Mouse (Mus musculus): ENCODE results near the gene Hmga2. TPM values are rescaled to one million over a fixed set of nuclear protein-coding genes. Genes with fewer than 3 reads are reported as not detected.

Gene Hmga2
- polyA plus RNA-seq, 1 experiment from 2014 or later, result 11.1 TPM

DNA sequence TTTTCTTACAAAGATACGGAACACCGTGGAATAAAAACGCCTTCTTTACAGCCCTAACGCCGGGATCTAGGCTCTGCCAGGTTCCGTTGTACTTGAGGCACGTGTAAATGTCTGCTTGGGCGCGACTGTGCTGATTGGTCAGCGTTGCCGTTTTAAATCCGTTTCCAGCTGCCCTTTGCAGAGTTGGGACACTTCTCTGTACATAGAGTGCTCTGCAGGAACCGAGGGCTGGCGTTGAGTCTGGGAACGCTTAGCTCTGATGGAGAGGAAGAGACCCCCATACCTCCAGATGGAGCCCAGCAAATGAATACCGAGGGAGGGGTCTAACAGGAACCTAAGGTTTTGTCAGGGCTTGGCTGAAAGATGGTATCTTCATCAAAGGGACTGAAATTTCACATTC, 1.9 kb upstream of the Hmga2 start:
- ATAC-seq (ENCODE audit: low read depth) (no peak), DNase-seq (ENCODE audit: low spot score) (peak; percentile 80)
- WGBS, result 1% methylated on average over 16 of the region's 16 CpGs
- H3K4me1 ChIP-seq (ENCODE audit: control insufficient read depth, insufficient read depth, low read length), result no peaks in the 10 kb centered on the region
- no peaks in the 10 kb centered on the region for H3K9me3 ChIP-seq (ENCODE audit: control insufficient read depth, low read length)
- no peaks in the 10 kb centered on the region for H3K27me3 ChIP-seq (replicated peaks; ENCODE audit: control insufficient read depth, insufficient read depth, low read length)
- H3K27ac ChIP-seq (replicated peaks; ENCODE audit: low read depth, low read length), result peak overlapping the region; percentile 92
- peak overlapping the region; percentile 96 for H3K9ac ChIP-seq (ENCODE audit: low read depth, low read length)
- peak overlapping the region; percentile 99 for H3K4me2 ChIP-seq (ENCODE audit: low read depth, low read length)
- peak overlapping the region; percentile 75 for H3K4me3 ChIP-seq (ENCODE audit: low read depth, low read length)
- no peaks in the 10 kb centered on the region for H3K36me3 ChIP-seq (ENCODE audit: control insufficient read depth, insufficient read depth, low read length)

DNA sequence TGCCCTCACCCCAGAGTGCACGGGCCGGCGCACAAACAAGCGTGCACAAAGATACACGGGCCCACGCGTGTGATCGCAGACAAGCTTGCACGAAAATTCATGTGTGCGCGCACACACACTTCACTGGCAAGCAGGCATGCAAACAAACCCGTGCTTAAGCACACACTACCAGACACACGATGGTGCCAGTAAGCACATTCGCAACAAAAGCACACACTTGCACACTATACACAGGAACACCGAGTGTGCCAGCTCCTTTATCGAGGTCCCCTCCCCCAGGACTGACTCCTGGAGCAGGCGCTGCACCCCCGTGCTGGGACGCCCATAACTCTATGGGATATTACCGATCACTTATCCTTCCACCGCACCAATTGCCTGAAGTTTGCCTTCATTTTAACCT, 1.2 kb upstream of the Hmga2 start:
- under 1% methylated on average over 21 of the region's 21 CpGs for WGBS
- Histone ChIP-seq H3K9ac (ENCODE audit: low read depth, low read length) (peak overlapping the region; percentile 96), H3K4me1 (ENCODE audit: control insufficient read depth, insufficient read depth, low read length) (no peaks in the 10 kb centered on the region), H3K27ac (replicated peaks; ENCODE audit: low read depth, low read length) (peak overlapping the region; percentile 92), H3K36me3 (ENCODE audit: control insufficient read depth, insufficient read depth, low read length) (no peaks in the 10 kb centered on the region), H3K4me2 (ENCODE audit: low read depth, low read length) (peak overlapping the region; percentile 99), H3K9me3 (ENCODE audit: control insufficient read depth, low read length) (no peaks in the 10 kb centered on the region), H3K27me3 (replicated peaks; ENCODE audit: control insufficient read depth, insufficient read depth, low read length) (no peaks in the 10 kb centered on the region), H3K4me3 (ENCODE audit: low read depth, low read length) (peak overlapping the region; percentile 75)
- ATAC-seq (ENCODE audit: low read depth) (no peak), DNase-seq (ENCODE audit: low spot score) (peak; percentile 62)

DNA sequence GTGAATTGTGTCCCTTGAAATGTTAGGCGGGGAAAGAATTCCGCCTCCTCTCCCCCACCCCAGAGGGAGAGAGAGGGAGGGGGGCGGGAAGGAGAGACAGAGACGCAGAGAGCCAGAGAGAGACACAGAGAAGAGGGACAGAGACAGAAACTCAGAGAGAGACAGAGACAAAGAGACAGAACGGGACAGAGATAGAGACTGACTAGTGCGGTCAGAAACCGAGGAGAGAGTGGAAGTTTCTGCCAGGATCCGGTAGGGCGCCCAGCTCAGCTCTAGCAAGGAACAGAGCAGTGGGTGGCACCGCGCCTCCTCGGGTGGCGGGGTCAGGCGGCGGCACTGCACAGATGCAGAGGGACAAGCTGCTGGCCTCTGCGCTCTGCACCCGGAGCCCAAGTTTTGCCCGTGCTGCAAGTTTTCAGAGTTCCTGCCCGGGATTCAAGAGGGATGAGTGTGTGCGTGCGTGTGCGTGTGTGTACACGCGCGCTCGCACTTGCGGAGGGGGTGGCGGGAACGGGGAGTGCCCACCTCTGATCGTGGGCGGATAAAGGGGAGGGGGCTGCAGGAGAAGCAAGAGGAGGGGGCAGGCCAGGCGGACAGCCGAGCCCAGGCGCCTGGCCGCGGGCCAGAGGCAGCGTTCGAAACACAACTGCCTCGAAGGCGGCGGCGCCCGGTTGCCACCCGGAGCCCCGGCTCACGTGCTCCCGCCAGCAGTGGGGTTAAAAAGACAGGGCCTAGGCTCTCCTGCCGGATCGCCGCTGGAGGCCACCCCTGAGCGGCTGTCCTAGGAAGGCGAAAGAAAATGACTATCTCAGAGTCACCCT, 457 bp upstream of the Hmga2 start:
- H3K4me2 ChIP-seq (ENCODE audit: low read depth, low read length), result peak overlapping the region; percentile 99
- H3K9me3 ChIP-seq (ENCODE audit: control insufficient read depth, low read length), result no peaks in the 10 kb centered on the region
- ATAC-seq (ENCODE audit: low read depth) (peak; percentile 73), DNase-seq (ENCODE audit: low spot score) (peak; percentile 87)
- no peaks in the 10 kb centered on the region for H3K4me1 ChIP-seq (ENCODE audit: control insufficient read depth, insufficient read depth, low read length)
- H3K9ac ChIP-seq (ENCODE audit: low read depth, low read length), result peak overlapping the region; percentile 96
- H3K36me3 ChIP-seq (ENCODE audit: control insufficient read depth, insufficient read depth, low read length), result no peaks in the 10 kb centered on the region
- no peaks in the 10 kb centered on the region for H3K27me3 ChIP-seq (replicated peaks; ENCODE audit: control insufficient read depth, insufficient read depth, low read length)
- under 1% methylated on average over 48 of the region's 52 CpGs for WGBS
- peak overlapping the region; percentile 75 for H3K4me3 ChIP-seq (ENCODE audit: low read depth, low read length)
- peak overlapping the region; percentile 92 for H3K27ac ChIP-seq (replicated peaks; ENCODE audit: low read depth, low read length)

DNA sequence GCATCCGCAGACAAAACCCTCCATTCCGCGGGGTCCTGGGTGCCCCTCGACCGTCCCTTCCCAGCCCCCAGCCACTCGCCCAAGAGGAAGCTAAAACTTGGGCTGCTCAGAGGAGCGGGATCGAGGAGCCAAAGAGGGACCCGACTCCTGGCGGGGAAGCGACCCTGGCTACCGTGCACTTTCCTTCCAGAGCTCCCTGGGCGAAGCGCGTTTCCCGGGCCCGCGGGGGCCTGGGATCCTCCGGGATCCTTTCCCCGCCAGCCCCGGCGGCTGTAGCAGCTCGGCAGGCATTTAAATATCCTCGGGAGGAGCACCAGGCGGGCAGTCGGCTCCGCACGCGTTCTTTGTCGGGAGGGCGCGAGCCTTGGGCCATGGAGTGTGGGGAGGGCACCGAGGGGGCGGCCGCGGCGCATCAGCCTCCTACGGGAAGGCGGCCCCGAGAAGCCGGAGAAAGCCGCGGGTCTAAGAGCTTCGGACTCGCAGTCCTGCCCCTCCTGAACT, 1.2 kb downstream of the Hmga2 start:
- ATAC-seq (ENCODE audit: low read depth) (0 out of 2 replicates have a peak, but pooled peaks have one; percentile 12), DNase-seq (ENCODE audit: low spot score) (peak; percentile 55)
- Histone ChIP-seq H3K4me3 (ENCODE audit: low read depth, low read length) (peak overlapping the region; percentile 75), H3K9ac (ENCODE audit: low read depth, low read length) (peak overlapping the region; percentile 96), H3K27ac (replicated peaks; ENCODE audit: low read depth, low read length) (peak overlapping the region; percentile 92), H3K9me3 (ENCODE audit: control insufficient read depth, low read length) (no peaks in the 10 kb centered on the region), H3K4me1 (ENCODE audit: control insufficient read depth, insufficient read depth, low read length) (no peaks in the 10 kb centered on the region), H3K4me2 (ENCODE audit: low read depth, low read length) (peak overlapping the region; percentile 99), H3K27me3 (replicated peaks; ENCODE audit: control insufficient read depth, insufficient read depth, low read length) (no peaks in the 10 kb centered on the region), H3K36me3 (ENCODE audit: control insufficient read depth, insufficient read depth, low read length) (0 out of 2 replicates have a peak, but pooled peaks cover 2% of the 10 kb centered on the region)
- WGBS, result 0% methylated on average over 18 of the region's 45 CpGs

DNA sequence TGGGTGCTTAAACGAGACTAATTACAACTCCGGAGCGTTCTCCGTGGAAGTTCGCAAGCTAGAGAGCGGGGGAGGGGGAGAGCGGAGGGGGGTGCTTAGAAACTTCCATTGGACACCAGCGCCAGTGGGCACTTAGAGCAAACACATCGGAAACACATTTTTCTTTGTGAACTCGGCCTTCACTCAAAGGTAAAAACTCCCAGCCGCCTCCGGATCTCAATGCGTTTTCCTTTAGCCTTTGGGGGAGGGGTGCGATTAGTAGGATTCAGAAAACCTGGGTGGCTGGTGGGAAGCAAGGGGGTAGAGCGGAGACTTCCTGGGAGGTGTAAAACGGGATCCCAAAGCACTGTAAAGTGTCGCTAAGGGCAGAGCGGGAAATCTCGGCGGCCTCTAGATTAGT, 2.0 kb downstream of the Hmga2 start:
- DNase-seq (ENCODE audit: low spot score), result peak; percentile 71
- H3K4me2 ChIP-seq (ENCODE audit: low read depth, low read length), result peak overlapping the region; percentile 99
- H3K4me3 ChIP-seq (ENCODE audit: low read depth, low read length), result peak overlapping the region; percentile 75
- WGBS, result 1% methylated on average over 20 of the region's 20 CpGs
- H3K4me1 ChIP-seq (ENCODE audit: control insufficient read depth, insufficient read depth, low read length), result no peaks in the 10 kb centered on the region
- no peaks in the 10 kb centered on the region for H3K27me3 ChIP-seq (replicated peaks; ENCODE audit: control insufficient read depth, insufficient read depth, low read length)
- no peak for ATAC-seq (ENCODE audit: low read depth)
- peak overlapping the region; percentile 96 for H3K9ac ChIP-seq (ENCODE audit: low read depth, low read length)
- H3K27ac ChIP-seq (replicated peaks; ENCODE audit: low read depth, low read length), result peak overlapping the region; percentile 92
- 0 out of 2 replicates have a peak, but pooled peaks cover 10% of the 10 kb centered on the region for H3K36me3 ChIP-seq (ENCODE audit: control insufficient read depth, insufficient read depth, low read length)
- no peaks in the 10 kb centered on the region for H3K9me3 ChIP-seq (ENCODE audit: control insufficient read depth, low read length)

DNA sequence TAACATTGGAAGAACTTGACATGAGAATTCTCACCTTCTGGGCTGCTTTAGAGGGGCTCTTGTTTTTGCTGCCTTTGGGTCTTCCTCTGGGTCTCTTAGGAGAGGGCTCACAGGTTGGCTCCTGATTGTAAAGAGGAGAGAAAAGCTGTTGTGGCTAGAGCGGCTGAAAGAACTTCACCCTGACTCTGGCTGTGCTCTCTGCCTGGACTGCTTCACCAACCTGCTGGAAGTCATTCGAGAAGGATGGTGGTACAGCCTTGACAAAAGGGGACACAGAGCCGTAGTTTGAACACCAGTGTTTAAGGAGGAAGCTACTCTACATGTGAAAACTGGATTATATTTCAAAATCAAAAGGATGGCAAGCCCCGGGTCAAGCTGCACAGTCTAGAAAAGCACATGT, 3.1 kb downstream of the Hmga2 start:
- Histone ChIP-seq H3K4me1 (ENCODE audit: control insufficient read depth, insufficient read depth, low read length) (no peaks in the 10 kb centered on the region), H3K9ac (ENCODE audit: low read depth, low read length) (peak overlapping the region; percentile 96; the same call in 1 of the 2 replicates), H3K4me2 (ENCODE audit: low read depth, low read length) (peak overlapping the region; percentile 99), H3K36me3 (ENCODE audit: control insufficient read depth, insufficient read depth, low read length) (peaks cover 21% of the 10 kb centered on the region), H3K9me3 (ENCODE audit: control insufficient read depth, low read length) (no peaks in the 10 kb centered on the region), H3K4me3 (ENCODE audit: low read depth, low read length) (peak overlapping the region; percentile 75), H3K27ac (replicated peaks; ENCODE audit: low read depth, low read length) (no peak overlapping the region), H3K27me3 (replicated peaks; ENCODE audit: control insufficient read depth, insufficient read depth, low read length) (no peaks in the 10 kb centered on the region)
- DNase-seq (ENCODE audit: low spot score) (no peak), ATAC-seq (ENCODE audit: low read depth) (no peak)
- WGBS, result 14% methylated on average over 4 of the region's 4 CpGs

DNA sequence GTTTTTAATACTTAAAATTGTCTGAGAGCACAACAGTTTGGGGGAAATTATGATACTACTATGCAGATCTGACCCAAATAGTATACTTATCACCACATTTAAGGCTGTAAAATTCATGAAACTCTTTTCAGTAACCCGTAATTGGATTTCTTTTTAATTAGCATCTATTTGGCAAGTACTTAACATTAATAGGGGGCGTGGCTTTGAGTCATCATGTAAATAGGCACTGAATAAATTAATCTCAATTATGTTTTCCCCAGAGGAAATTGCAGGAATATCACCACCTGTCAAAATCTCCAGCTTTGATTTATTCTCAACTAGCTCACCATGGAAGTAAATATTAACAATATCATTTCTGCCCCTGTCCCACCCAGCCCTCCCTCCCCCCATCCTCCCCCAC, 3.7 kb downstream of the Hmga2 start:
- DNase-seq (ENCODE audit: low spot score), result no peak
- ATAC-seq (ENCODE audit: low read depth), result no peak
- Histone ChIP-seq H3K4me2 (ENCODE audit: low read depth, low read length) (peak overlapping the region; percentile 99; the same call in 1 of the 2 replicates), H3K36me3 (ENCODE audit: control insufficient read depth, insufficient read depth, low read length) (peaks cover 27% of the 10 kb centered on the region), H3K9ac (ENCODE audit: low read depth, low read length) (no peak overlapping the region), H3K4me1 (ENCODE audit: control insufficient read depth, insufficient read depth, low read length) (no peaks in the 10 kb centered on the region), H3K9me3 (ENCODE audit: control insufficient read depth, low read length) (no peaks in the 10 kb centered on the region), H3K4me3 (ENCODE audit: low read depth, low read length) (peak overlapping the region; percentile 75; the same call in 1 of the 2 replicates), H3K27ac (replicated peaks; ENCODE audit: low read depth, low read length) (no peak overlapping the region), H3K27me3 (replicated peaks; ENCODE audit: control insufficient read depth, insufficient read depth, low read length) (no peaks in the 10 kb centered on the region)
- 65% methylated on average over 2 of the region's 2 CpGs for WGBS

DNA sequence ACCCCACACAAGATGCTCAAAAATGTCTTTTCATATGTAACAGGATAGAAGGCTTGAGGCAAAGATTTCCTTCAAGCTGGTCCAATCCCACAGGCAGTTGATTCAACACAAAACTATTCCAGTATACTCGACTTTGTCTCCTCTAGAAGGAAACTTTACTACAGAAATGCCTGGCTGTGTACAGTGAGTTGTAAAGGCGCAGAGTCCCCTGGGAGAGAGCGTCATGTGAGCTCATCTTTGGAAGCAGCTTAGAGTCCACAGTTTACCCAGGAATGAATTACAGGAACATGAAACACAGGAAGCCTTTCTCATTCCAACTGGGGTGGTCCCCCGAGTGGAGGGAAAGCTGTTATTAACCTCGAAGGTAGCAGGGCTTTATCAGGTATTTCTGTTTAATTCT, 11.1 kb downstream of the Hmga2 start:
- WGBS, result 58% methylated on average over 5 of the region's 5 CpGs
- Histone ChIP-seq H3K36me3 (ENCODE audit: control insufficient read depth, insufficient read depth, low read length) (peaks cover 59% of the 10 kb centered on the region), H3K27me3 (replicated peaks; ENCODE audit: control insufficient read depth, insufficient read depth, low read length) (no peaks in the 10 kb centered on the region)

More for the DNA sequence above, 11.1 kb downstream of the Hmga2 start:
- no peaks in the 10 kb centered on the region for H3K9me3 ChIP-seq (ENCODE audit: control insufficient read depth, low read length)
- DNase-seq (ENCODE audit: low spot score) (peak; percentile 48), ATAC-seq (ENCODE audit: low read depth) (no peak)
- no peak overlapping the region for H3K27ac ChIP-seq (replicated peaks; ENCODE audit: low read depth, low read length)
- peaks cover 13% of the 10 kb centered on the region for H3K4me1 ChIP-seq (ENCODE audit: control insufficient read depth, insufficient read depth, low read length)
- H3K4me3 ChIP-seq (ENCODE audit: low read depth, low read length), result no peak overlapping the region
- H3K9ac ChIP-seq (ENCODE audit: low read depth, low read length), result no peak overlapping the region
- no peak overlapping the region for H3K4me2 ChIP-seq (ENCODE audit: low read depth, low read length)
